Mouse (Mus musculus) megakaryocyte-erythroid progenitor cell, adult 5 weeks (primary cell): Measurements from ENCODE around the gene Msantd4. TPM values are rescaled to one million over a fixed set of nuclear protein-coding genes. Genes with fewer than 3 reads are reported as not detected.

Source experiments
- polyA plus RNA-seq: library from polyadenylated mRNA; stranded (reverse); fragments of >175 nt; gene quantifications from 2 replicates; pipeline ENCODE4 v1.2.3, GENCODE M21; 2012

The Msantd4 gene
- 2.3 and 2.5 TPM in 2 replicates for polyA plus RNA-seq

DNA sequence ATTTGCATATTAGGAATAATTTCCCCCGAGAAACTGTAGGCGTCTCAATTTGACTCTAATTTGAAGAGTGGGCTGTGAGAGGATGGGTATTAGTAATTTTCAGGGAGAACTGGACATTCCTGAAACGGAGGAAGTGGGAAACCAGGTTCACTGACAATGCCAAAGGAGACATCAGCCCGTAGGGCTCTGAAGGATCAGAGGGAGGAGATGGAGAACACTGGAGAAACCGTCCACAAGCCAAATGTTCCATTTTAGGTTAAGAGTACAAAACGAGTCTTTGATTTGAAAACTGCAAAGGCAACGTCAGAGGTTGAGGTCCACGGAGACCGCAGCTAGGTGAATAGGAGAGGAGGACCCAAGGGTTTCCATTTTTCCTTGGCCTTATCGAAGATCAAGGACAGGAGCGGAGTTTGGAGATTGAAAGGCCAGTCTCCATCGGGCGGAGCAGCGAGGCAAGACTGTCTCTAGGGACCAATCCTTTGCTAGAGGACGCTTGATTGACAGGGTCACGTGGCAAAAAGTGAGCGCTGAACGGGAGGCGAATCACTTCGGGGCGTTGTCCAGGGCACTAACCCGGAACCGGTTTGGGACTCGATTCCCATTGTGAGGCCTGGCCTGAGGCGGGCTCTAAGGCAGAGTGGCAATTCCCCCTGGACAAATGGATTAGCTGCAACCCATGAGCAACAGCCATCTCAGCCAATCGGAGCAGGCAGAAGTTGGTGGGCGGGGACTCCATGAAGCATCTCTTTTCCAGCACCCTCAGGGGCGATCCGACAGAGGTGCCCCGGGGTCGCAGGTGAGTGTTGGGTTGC is at the start of gene Msantd4:
Gene Msantd4 (plus strand): TSS at position 735 of the 812 bp plus-strand sequence.

Other genes starting within 250 kb of the Msantd4 start
- 3.1 and 3.3 TPM in 2 replicates for gene Aasdhppt, start 67.1 kb upstream of the Msantd4 start, polyA plus RNA-seq
- gene Kbtbd3, start 66.7 kb upstream of the Msantd4 start, polyA plus RNA-seq = 0.03 and 0.08 TPM in 2 replicates